Comparison of ENCODE assay signal across 11 mouse cellular contexts in the genomic region with DNA sequence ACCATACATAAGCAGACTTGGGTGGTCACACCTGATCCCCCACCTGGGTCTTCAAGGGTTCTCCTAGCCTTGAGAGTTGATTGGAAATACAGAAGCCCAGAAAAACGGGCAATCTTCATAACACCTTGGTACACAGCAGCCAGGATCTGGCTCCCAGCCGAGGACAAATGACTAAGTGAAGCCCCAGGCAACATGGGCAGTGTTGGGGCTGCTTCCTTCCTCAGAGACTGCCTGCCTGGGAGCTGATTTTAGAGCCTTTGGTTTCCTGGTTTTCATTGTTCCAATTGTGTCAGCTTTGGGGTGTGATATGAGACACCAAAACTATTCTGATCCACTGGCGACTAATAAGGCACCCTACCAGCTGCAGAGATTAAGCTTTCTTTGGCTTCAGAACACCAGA. TPM values are rescaled to one million over a fixed set of nuclear protein-coding genes. Genes with fewer than 3 reads are reported as not detected.
DNase-seq lines count a peak whose midpoint lies in the region; ATAC-seq lines count a peak whose summit lies in the region.
"Had no signal": no experiment of that assay in that cellular context is flagged by ENCODE, and none has a peak within 500 bp of the region (broad histone marks: within the 10 kb centered on the region; RNA-seq: fewer than 3 reads in every experiment).

No protein-coding gene starts in this region.

- no peak for ATAC-seq in erythroid progenitor cell, adult 5-6 weeks (replicated peaks; ENCODE audit: low FRiP score, poor library complexity, severe bottlenecking)
- no peak for ATAC-seq in liver, embryonic 12.5 days
- ATAC-seq: intestine, embryonic 15.5 days had no signal

- peaks cover 17% of the 10 kb centered on the region for H3K4me1 ChIP-seq in liver, embryonic 12.5 days
- H3K4me1 ChIP-seq: embryonic facial prominence, embryonic 15.5 days; intestine, embryonic 15.5 days had no signal

- no peaks in the 10 kb centered on the region for H3K27me3 ChIP-seq in liver, embryonic 12.5 days (replicated peaks)
- H3K27me3 ChIP-seq: embryonic facial prominence, embryonic 15.5 days; intestine, embryonic 15.5 days had no signal

- DNase-seq in gastrocnemius, adult 18-20 months (ENCODE audit: low spot score) = peak; percentile 30
- no peak for DNase-seq in gastrocnemius, postnatal 10 days
- DNase-seq in adrenal gland, adult 2 months = peak; percentile 68
- peak; percentile 72 for DNase-seq in heart, adult 8-10 months (ENCODE audit: low spot score)
- peak; percentile 75 to 76 for DNase-seq in kidney, postnatal 36 days
- no peak for DNase-seq in right cerebral cortex, adult 18-20 months

- H3K4me3 ChIP-seq in liver, embryonic 12.5 days = no peak overlapping the region
- H3K4me3 ChIP-seq: embryonic facial prominence, embryonic 15.5 days; intestine, embryonic 15.5 days had no signal

- no peak overlapping the region for H3K27ac ChIP-seq in liver, embryonic 12.5 days
- H3K27ac ChIP-seq: embryonic facial prominence, embryonic 15.5 days; intestine, embryonic 15.5 days; macrophage had no signal

- H3K9me3 ChIP-seq in liver, embryonic 12.5 days (replicated peaks) = no peaks in the 10 kb centered on the region
- H3K9me3 ChIP-seq: embryonic facial prominence, embryonic 15.5 days; intestine, embryonic 15.5 days had no signal

- no peak overlapping the region for H3K4me2 ChIP-seq in liver, embryonic 12.5 days
- H3K4me2 ChIP-seq: embryonic facial prominence, embryonic 15.5 days; intestine, embryonic 15.5 days had no signal

- no peaks in the 10 kb centered on the region for H3K36me3 ChIP-seq in liver, embryonic 12.5 days
- H3K36me3 ChIP-seq: embryonic facial prominence, embryonic 15.5 days; intestine, embryonic 15.5 days had no signal

- WGBS in liver, embryonic 12.5 days (ENCODE audit: insufficient replicate concordance) = 23% methylated on average over 3 of the region's 3 CpGs

- H3K9ac ChIP-seq in liver, embryonic 12.5 days = no peak overlapping the region
- H3K9ac ChIP-seq: embryonic facial prominence, embryonic 15.5 days; intestine, embryonic 15.5 days had no signal

RNA-seq across cellular contexts. Expression of a gene that starts 20.0 kb away (rescaled TPM):
- 1 to 10 TPM; 5.5 to 5.8 TPM for total RNA-seq in gastrocnemius, adult 18-20 months (2021)
- 1 to 10 TPM; 7.5 to 9.2 TPM for total RNA-seq in gastrocnemius, postnatal 10 days (2021)
- 10 to 100 TPM; 14.4 to 23.5 TPM for total RNA-seq in adrenal gland, adult 2 months (2021)
- 11.3 and 13.5 TPM in 2 replicates for polyA plus RNA-seq in adrenal gland, adult 2 months (2012; rRNA removed)
- 10 to 100 TPM; 12.4 to 17.7 (median 16.4) TPM for total RNA-seq in heart, adult 8-10 months (2022)
- not detected in 2 replicates for total RNA-seq in erythroid progenitor cell, adult 5-6 weeks (2015; ENCODE audit: low replicate concordance)
- total RNA-seq in erythroid progenitor cell, adult 5-6 weeks (2017; ENCODE audit: low replicate concordance) = not detected in 2 replicates
- polyA plus RNA-seq in liver, embryonic 12.5 days (2016; fragmentation: Nextera tagmentation; extraction: Ambion mirVana) = 2.9 and 3.2 TPM in 2 replicates

Comparison
In these comparisons a context has a peak if more than half of its experiments do, and no peak if none do; other contexts are left out.
1. DNase-seq: peak in gastrocnemius, adult 18-20 months (single experiment), adrenal gland, adult 2 months (single experiment), heart, adult 8-10 months (single experiment) and kidney, postnatal 36 days (2 of 2); none in gastrocnemius, postnatal 10 days (single experiment) and right cerebral cortex, adult 18-20 months (single experiment).
2. RNA of a gene that starts 20.0 kb away (total RNA-seq): 14.4 to 23.5 TPM in adrenal gland, adult 2 months, 12.4 to 17.7 TPM in heart, adult 8-10 months, 7.5 to 9.2 TPM in gastrocnemius, postnatal 10 days and 5.5 to 5.8 TPM in gastrocnemius, adult 18-20 months; not detected in erythroid progenitor cell, adult 5-6 weeks; every median in the first group is over 4 times any median in the second.